Mouse (Mus musculus): ENCODE results near the gene Olfr1155. TPM values are rescaled to one million over a fixed set of nuclear protein-coding genes. Genes with fewer than 3 reads are reported as not detected.

Olfr1155 gene
- not detected for total RNA-seq (2021)

- DNase-seq: no peak
- intact Hi-C loops (cut with DNase I): no loop called here
Observed at GRCm38 (mm10) chr2:87945037-87945436, at the start of gene Olfr1155. Olfr1155 (minus strand) TSS chr2:87945137.

GRCm38 (mm10) chr2:87989813-87990212 is 44.9 kb upstream of the Olfr1155 start, which contains the start of gene Olfr1158:
Olfr1158 (plus strand) TSS chr2:87990113.
- intact Hi-C loops (cut with DNase I): no loop called here

GRCm38 (mm10) chr2:87974563-87974962 is 29.6 kb upstream of the Olfr1155 start, which contains the start of gene Olfr74:
Olfr74 (minus strand) TSS chr2:87974663.
- no peak for DNase-seq
- intact Hi-C loops (cut with DNase I): no loop called here

More at GRCm38 (mm10) chr2:87989813-87990212, 44.9 kb upstream of the Olfr1155 start, which contains the start of gene Olfr1158:
- no peak for DNase-seq

- intact Hi-C loops (cut with DNase I): no loop called here
- DNase-seq: no peak
Observed at GRCm38 (mm10) chr2:87968199-87968598, 23.3 kb upstream of the Olfr1155 start, which contains the start of gene Olfr1157. Olfr1157 (minus strand) TSS chr2:87968299.

GRCm38 (mm10) chr2:87953000-87953399 is 8.1 kb upstream of the Olfr1155 start, which contains the start of gene Olfr1156:
Olfr1156 (minus strand) TSS chr2:87953100.
- intact Hi-C loops (cut with DNase I): no loop called here
- no peak for DNase-seq

- intact Hi-C loops (cut with DNase I): no loop called here
- DNase-seq: no peak
Observed at GRCm38 (mm10) chr2:87905066-87905465, 39.9 kb downstream of the Olfr1155 start, which contains the start of gene Olfr1154. Olfr1154 (minus strand) TSS chr2:87905166.

- DNase-seq: no peak
- intact Hi-C loops (cut with DNase I): no loop called here
Observed at GRCm38 (mm10) chr2:87894662-87895061, 50.3 kb downstream of the Olfr1155 start, which contains the start of gene Olfr1153. Olfr1153 (plus strand) TSS chr2:87894962.

Other genes with a start within 250 kb of the Olfr1155 start
- not detected for gene Olfr1137, start 232.0 kb downstream of the Olfr1155 start, total RNA-seq (2021)
- gene Olfr1138, start 205.2 kb downstream of the Olfr1155 start, total RNA-seq (2021): not detected
- not detected for gene Olfr1140, start 201.4 kb downstream of the Olfr1155 start, total RNA-seq (2021)
- gene Olfr1141, start 191.1 kb downstream of the Olfr1155 start, total RNA-seq (2021): not detected
- gene Olfr152, start 165.7 kb downstream of the Olfr1155 start, total RNA-seq (2021): not detected
- gene Olfr1143, start 144.5 kb downstream of the Olfr1155 start, total RNA-seq (2021): not detected
- gene Olfr1145, start 135.3 kb downstream of the Olfr1155 start, total RNA-seq (2021): not detected
- not detected for gene Olfr1148, start 114.6 kb downstream of the Olfr1155 start, total RNA-seq (2021)
- gene Olfr1150-ps1, start 101.1 kb downstream of the Olfr1155 start, total RNA-seq (2021): not detected
- gene Olfr1151, start 89.3 kb downstream of the Olfr1155 start, total RNA-seq (2021): not detected
- gene Olfr1152, start 78.6 kb downstream of the Olfr1155 start, total RNA-seq (2021): not detected
- gene Olfr1153, start 50.2 kb downstream of the Olfr1155 start, total RNA-seq (2021): not detected
- gene Olfr1154, start 40.0 kb downstream of the Olfr1155 start, total RNA-seq (2021): not detected
- gene Olfr1156, start 8.0 kb upstream of the Olfr1155 start, total RNA-seq (2021): not detected
- not detected for gene Olfr1157, start 23.2 kb upstream of the Olfr1155 start, total RNA-seq (2021)
- gene Olfr74, start 29.5 kb upstream of the Olfr1155 start, total RNA-seq (2021): not detected
- not detected for gene Olfr1158, start 45.0 kb upstream of the Olfr1155 start, total RNA-seq (2021)
- not detected for gene Olfr1160, start 63.1 kb upstream of the Olfr1155 start, total RNA-seq (2021)
- not detected for gene Olfr1161, start 77.6 kb upstream of the Olfr1155 start, total RNA-seq (2021)
- not detected for gene Olfr73, start 92.6 kb upstream of the Olfr1155 start, total RNA-seq (2021)
- not detected for gene Olfr1162, start 106.0 kb upstream of the Olfr1155 start, total RNA-seq (2021)
- gene Olfr1163, start 126.7 kb upstream of the Olfr1155 start, total RNA-seq (2021): not detected
- gene Olfr1164, start 148.8 kb upstream of the Olfr1155 start, total RNA-seq (2021): not detected
- not detected for gene Olfr1166, start 183.1 kb upstream of the Olfr1155 start, total RNA-seq (2021)
- not detected for gene Olfr1167, start 210.1 kb upstream of the Olfr1155 start, total RNA-seq (2021)
- not detected for gene Olfr1168, start 236.7 kb upstream of the Olfr1155 start, total RNA-seq (2021)